Mouse (Mus musculus) stomach, embryonic 15.5 days (tissue): ENCODE results near the gene Col1a1. TPM values are rescaled to one million over a fixed set of nuclear protein-coding genes. Genes with fewer than 3 reads are reported as not detected.

Experiments used
- ATAC-seq: fragments of 200-750 bp; cut with Nextera tagmentation; 2 replicates; pipeline ENCODE4 v1.8.0; 2017; ENCODE audit warnings: low read depth, moderate number of reproducible peaks, moderate TSS enrichment; ENCODE audit not compliant: insufficient read depth, low FRiP score
- H3K27ac ChIP-seq: fragments of 300-500 bp; sonication (generic); 2 replicates; pipeline ENCODE4 v1.5.1; 2015; ENCODE audit warnings: mild to moderate bottlenecking, inconsistent platforms
- H3K27me3 ChIP-seq: fragments of 300-500 bp; sonication (generic); replicated peaks from 2 replicates; pipeline ENCODE4 v1.6.1; 2015; ENCODE audit warnings: inconsistent platforms
- H3K36me3 ChIP-seq: fragments of 300-500 bp; sonication (generic); 2 replicates; pipeline ENCODE4 v1.6.1; 2015; ENCODE audit warnings: inconsistent platforms
- H3K4me1 ChIP-seq: fragments of 300-500 bp; sonication (generic); 2 replicates; pipeline ENCODE4 v1.6.1; 2015; ENCODE audit warnings: inconsistent platforms
- H3K4me2 ChIP-seq: fragments of 300-500 bp; sonication (generic); 2 replicates; pipeline ENCODE4 v1.6.1; 2015; ENCODE audit warnings: mild to moderate bottlenecking, inconsistent platforms
- H3K4me3 ChIP-seq: fragments of 300-500 bp; sonication (generic); replicated peaks from 2 replicates; pipeline ENCODE4 v1.5.1; 2015; ENCODE audit warnings: inconsistent platforms
- H3K9ac ChIP-seq: fragments of 300-500 bp; sonication (generic); 2 replicates; pipeline ENCODE4 v1.6.1; 2015; ENCODE audit warnings: inconsistent platforms
- H3K9me3 ChIP-seq: fragments of 300-500 bp; sonication (generic); 2 replicates; pipeline ENCODE4 v1.6.1; 2016; ENCODE audit warnings: inconsistent platforms
- WGBS: fragments of 180-500 bp; shearing (Covaris S2); methylation state at CpG from one replicate; pipeline ENCODE4 v1.1.7; 2015; 5-methylcytosine and 5-hydroxymethylcytosine counted together
- polyA plus RNA-seq: library from polyadenylated mRNA; unstranded; fragments of >200 nt; fragmentation: Nextera tagmentation; extraction: Ambion mirVana; gene quantifications from 2 replicates; pipeline ENCODE4 v1.2.1, GENCODE M21; 2015

The Col1a1 gene
- polyA plus RNA-seq, 1 experiment from 2014 or later, result 1,375 TPM

DNA sequence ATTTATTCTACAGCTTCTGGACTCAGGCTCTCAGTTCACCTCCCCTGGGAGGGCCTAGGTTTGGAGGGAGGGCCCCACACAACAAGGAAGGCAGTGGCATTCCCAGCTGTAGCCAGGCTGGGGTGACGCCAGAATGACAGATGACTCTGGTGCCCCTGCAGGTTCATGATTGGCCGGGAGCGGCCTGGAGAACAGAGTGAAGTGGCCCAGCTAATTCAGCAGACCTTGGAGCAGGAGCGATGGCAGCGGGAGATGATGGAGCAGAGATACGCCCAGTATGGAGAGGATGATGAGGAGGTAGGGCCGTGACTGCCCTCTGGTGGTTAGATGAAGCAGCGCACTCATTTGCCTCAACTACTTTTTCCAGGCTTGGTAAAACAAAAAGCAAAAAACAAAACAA lies 65.0 kb downstream of the Col1a1 start:
- peak overlapping the region; percentile 67 for H3K27ac ChIP-seq
- no peak overlapping the region for H3K9ac ChIP-seq
- no peaks in the 10 kb centered on the region for H3K27me3 ChIP-seq
- H3K4me2 ChIP-seq, result no peak overlapping the region
- H3K4me1 ChIP-seq, result peaks cover 33% of the 10 kb centered on the region
- WGBS, result 5% methylated on average over 8 of the region's 8 CpGs
- peaks cover 64% of the 10 kb centered on the region for H3K36me3 ChIP-seq
- H3K9me3 ChIP-seq, result no peaks in the 10 kb centered on the region
- H3K4me3 ChIP-seq, result no peak overlapping the region
- ATAC-seq, result no peak; the same call in 1 of the 2 replicates

DNA sequence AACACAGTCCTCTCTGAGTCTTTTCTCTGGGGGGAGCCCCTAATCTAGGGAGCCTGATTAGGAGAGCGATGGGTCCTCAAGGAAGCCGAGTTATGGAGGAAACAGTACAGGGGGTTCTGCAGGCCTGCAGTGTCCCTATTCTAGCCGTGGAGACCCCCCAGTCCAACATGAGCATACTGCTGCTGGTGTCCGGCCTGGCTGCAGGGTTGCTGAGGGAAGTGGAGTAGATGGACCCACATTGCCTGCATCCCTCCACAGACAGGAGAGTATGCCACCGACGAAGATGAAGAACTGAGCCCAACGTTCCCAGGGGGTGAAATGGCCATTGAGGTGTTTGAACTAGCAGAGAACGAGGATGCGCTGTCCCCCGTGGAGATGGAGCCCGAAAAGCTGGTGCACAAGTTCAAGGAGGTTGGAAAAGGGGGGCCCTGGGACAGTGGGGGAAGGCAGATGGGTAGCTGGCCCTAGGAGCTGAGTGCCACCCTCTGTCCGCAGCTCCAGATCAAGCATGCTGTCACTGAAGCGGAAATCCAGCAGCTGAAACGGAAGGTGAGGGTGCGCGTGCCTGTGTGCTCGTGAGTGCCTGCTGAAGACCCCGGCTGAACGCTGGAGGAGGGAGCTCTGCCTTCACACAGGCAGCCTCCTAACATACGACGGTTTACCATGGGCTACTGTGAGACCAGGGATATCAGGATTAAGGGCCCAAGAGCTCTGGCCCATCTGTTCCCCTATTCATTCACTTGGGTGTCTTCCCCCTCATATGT lies 65.7 kb downstream of the Col1a1 start:
- Histone ChIP-seq H3K4me1 (peaks cover 32% of the 10 kb centered on the region), H3K9me3 (no peaks in the 10 kb centered on the region), H3K27ac (no peak overlapping the region), H3K36me3 (peaks cover 57% of the 10 kb centered on the region), H3K9ac (no peak overlapping the region), H3K4me3 (no peak overlapping the region), H3K27me3 (no peaks in the 10 kb centered on the region), H3K4me2 (no peak overlapping the region)
- WGBS, result 88% methylated on average over 21 of the region's 21 CpGs
- no peak for ATAC-seq

Other genes starting within 250 kb of the Col1a1 start
- 0.74 and 1.2 TPM in 2 replicates for gene Gm11541, start 231.7 kb upstream of the Col1a1 start, polyA plus RNA-seq
- 0.42 TPM in 1 of 2 replicates, not detected in the other for gene Cdc34b, start 194.4 kb upstream of the Col1a1 start, polyA plus RNA-seq
- gene Tmem92, start 153.5 kb upstream of the Col1a1 start, polyA plus RNA-seq, result not detected in 2 replicates
- not detected in 2 replicates for gene Hils1, start 31.4 kb downstream of the Col1a1 start, polyA plus RNA-seq
- gene Sgca, start 40.1 kb downstream of the Col1a1 start, polyA plus RNA-seq, result 0.17 and 0.27 TPM in 2 replicates
- 10.3 TPM in 2 replicates for gene Ppp1r9b, start 54.8 kb downstream of the Col1a1 start, polyA plus RNA-seq
- 19.8 and 21.1 TPM in 2 replicates for gene Samd14, start 73.7 kb downstream of the Col1a1 start, polyA plus RNA-seq
- 30.2 and 35.1 TPM in 2 replicates for gene Pdk2, start 105.1 kb downstream of the Col1a1 start, polyA plus RNA-seq
- gene Itga3, start 140.6 kb downstream of the Col1a1 start, polyA plus RNA-seq, result 23.8 and 24.1 TPM in 2 replicates
- gene Dlx3, start 183.9 kb downstream of the Col1a1 start, polyA plus RNA-seq, result 1.9 and 2.0 TPM in 2 replicates
- 0.46 and 0.58 TPM in 2 replicates for gene Dlx4, start 210.0 kb downstream of the Col1a1 start, polyA plus RNA-seq